Mouse (Mus musculus): ENCODE results near the gene Rnf41.

Gene Rnf41

DNA sequence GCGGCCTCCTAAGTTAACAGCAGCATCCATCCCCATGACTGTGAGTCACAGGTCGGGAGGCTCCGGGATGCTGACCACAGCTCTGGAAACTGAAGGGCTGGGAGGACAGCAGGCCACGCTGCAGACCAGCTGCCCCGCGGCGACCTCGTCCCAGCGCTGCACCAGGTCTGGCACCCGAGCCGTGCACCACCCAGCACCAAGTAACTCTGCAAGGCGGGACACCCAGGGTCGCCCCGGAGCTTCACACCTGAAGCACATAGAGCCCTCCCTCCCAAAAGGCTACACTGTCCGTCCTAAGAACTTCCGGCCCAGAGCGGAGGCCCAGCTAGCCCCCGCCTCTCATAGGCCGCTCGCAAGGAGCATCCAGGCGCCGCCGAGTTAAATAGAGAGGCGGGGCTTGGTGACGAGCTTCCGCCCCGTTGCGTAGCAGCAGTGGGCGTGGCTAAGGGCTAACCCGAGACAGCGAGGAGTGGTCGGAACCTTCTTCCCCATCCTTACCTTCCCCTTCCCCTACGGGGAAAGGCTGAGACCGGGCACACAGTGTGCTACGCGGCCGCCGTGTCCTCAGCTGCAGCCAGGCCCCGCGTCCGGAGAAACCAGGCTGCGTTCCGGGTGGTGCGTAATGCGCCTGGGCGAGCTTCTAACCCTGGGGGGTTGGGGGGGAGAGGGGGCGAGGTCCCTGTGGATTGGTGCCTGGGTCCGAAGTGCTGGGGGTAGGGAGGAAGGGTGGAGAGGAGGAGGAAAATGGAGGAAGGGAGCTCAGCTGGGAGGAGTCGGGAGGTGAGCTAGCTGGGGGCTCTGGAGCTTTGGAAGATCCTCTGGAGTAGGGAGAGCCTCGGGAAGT, at the start of gene Rnf41, which contains the start of gene Nabp2:
Rnf41 (plus strand) TSS at position 447 of the 844 bp plus-strand sequence.
Nabp2 (minus strand) TSS at position 282 of the 844 bp plus-strand sequence.
- DNase-seq (ENCODE audit: low read depth, low spot score) = peak; percentile 99

DNA sequence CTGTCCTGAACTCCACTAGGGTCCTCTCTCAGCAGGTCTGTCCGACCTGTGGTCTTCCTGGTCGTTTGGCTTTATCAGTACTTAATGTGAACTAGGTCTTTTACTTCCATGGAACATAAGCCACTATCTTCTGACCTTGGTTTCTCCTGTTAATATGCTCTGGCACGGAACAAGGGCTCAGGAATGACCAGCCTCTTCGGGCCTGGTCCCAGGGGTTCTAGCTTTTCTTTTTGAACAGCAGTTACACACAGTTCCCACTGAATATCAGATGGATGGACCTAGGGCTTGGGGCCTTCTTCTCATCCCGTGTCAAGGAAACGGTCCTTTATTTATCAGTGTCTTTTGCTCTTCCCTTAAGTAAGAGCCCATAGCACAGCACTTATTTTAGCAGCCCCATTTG, 49.6 kb upstream of the Rnf41 start:
- DNase-seq (ENCODE audit: low read depth, low spot score) = no peak

DNA sequence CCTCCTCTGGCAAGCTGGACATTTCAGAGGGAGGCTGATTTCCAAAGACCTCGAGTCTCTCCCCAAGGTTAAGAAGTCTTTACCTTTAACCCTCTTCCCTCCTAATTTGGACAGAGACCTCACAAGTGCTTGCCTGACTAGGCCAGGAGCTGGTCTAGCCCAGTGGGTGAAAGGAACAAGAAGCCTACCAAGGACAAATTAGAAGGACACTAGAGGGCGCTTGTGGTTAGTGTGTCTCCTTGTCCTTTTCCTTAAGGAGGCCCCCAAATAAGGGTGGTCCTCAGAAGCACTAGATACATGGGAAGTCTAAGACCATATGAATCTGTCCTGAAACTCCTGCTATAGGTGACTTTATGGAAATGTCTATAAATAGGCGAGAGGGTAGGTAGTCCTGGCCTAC, 48.9 kb upstream of the Rnf41 start:
- peak; percentile 59 for DNase-seq (ENCODE audit: low read depth, low spot score)

- no peak for DNase-seq (ENCODE audit: low read depth, low spot score)
These were observed 43.5 kb upstream of the Rnf41 start for GRCm38 (mm10) chr10:128367899-128368401.

DNA sequence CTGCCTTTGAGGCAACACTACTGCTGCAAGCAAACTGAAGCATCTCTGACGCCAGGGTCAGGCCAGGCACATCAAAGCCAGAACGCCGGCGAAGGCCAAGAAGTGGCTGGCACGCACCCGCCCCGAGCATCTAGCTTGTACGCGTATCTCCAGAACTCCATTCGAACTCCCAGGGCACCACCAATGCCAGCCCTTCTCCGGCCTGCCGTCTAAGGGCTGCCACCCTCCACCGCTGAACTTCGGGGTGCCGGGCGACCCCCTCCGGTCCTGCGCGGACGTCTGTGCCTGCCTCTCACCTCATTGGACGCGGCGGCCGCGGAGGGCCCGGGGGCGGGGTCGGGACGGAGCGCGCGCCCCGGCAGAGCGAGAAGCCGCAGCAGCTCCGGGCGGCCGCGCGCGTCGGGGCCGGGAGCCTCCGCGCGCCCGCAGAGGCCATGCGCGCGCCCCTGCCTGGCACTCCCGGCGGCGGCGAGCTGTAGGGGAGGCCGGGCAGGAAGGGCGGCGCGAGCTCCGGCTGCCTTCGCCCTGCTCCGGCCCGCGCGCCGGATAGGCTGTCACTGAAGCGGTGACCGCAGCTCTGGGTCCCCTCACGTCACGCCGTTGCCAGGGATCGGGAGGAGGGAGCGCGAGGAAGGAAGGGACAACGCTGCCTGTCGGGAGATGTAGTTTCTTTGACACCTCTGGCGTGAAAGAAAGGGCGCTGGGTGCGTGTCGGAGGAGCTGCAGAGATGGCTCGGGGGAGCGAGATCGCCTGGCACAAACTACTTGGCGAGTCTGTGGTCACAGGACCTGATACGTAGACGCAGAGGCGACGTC, 42.8 kb upstream of the Rnf41 start, which contains the start of gene Coq10a:
Coq10a (minus strand) TSS at position 596 of the 816 bp plus-strand sequence.
- DNase-seq (ENCODE audit: low read depth, low spot score) = peak; percentile 92

GRCm38 (mm10) chr10:128369218-128369543, 42.3 kb upstream of the Rnf41 start:
- no peak for DNase-seq (ENCODE audit: low read depth, low spot score)

DNA sequence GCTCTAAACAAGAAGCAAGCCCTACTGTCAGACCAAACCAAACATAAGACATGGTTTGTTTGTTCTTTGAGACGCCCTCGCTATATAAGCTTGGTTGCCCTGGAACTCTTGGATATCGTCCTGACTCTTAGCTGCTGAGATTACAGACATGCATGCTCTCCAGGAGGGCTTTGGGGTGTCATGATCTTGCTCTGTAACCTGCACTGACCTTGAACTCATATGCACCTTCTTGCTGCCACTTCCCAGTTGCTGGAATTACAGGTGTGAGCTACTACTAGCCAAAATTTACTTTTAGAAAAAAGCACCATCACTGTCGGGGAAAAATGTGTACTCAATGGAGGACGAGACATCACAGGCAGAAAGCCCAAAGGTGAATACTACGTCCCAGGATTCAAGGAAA, 41.9 kb upstream of the Rnf41 start:
- DNase-seq (ENCODE audit: low read depth, low spot score) = peak; percentile 32

DNA sequence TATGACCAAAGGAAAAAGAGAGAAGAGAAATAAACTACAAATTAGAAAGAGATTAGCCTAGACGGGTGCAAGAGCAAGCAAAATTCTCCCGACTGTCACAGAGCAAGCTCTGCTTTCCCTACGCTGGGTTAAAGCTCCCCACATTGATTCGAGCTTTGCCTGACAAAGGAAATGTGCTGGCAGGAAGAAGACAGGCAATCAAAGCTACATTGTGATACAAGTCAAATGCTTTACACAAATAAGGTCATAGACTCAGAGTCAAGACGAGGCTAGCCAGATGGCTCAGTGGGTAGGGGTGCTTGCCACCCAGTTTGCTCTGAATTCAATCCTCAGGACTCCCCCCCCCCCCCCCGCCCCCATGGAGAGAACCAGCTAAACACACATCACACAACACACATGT, 41.4 kb upstream of the Rnf41 start:
- peak; percentile 72 for DNase-seq (ENCODE audit: low read depth, low spot score)

GRCm38 (mm10) chr10:128370601-128371000, 40.9 kb upstream of the Rnf41 start:
- DNase-seq (ENCODE audit: low read depth, low spot score) = peak; percentile 76

GRCm38 (mm10) chr10:128372142-128372541, 39.3 kb upstream of the Rnf41 start:
- peak; percentile 23 for DNase-seq (ENCODE audit: low read depth, low spot score)

- DNase-seq (ENCODE audit: low read depth, low spot score) = peak; percentile 63
These were observed 38.3 kb upstream of the Rnf41 start for GRCm38 (mm10) chr10:128372989-128373748.

DNA sequence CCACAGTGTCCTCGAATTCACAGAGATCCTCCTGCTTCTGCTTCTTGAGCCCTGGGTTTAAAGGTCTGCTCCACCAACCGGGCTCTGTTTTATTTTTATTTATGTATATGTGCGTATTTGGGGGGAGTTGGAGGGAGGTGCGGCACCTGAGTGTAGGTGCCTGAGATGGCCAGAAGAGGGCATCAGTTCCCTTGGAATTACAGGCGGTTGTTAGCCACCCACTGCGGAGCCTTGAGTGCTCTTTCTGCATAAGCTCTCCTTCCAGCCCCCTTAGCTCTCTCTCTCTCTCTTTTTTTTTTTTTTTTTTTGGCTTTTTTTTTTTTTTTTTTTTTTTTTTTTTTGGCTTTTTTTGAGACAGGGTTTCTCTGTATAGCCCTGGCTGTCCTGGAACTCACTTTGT, 37.1 kb upstream of the Rnf41 start:
- DNase-seq (ENCODE audit: low read depth, low spot score) = peak; percentile 92

- DNase-seq (ENCODE audit: low read depth, low spot score) = no peak
These were observed 35.4 kb upstream of the Rnf41 start for GRCm38 (mm10) chr10:128376099-128376454.

GRCm38 (mm10) chr10:128376455-128377211, 34.8 kb upstream of the Rnf41 start, which contains the start of gene Ankrd52:
TSS of gene Ankrd52 (plus strand) at chr10:128377115.
- peak; percentile 69 for DNase-seq (ENCODE audit: low read depth, low spot score)

DNA sequence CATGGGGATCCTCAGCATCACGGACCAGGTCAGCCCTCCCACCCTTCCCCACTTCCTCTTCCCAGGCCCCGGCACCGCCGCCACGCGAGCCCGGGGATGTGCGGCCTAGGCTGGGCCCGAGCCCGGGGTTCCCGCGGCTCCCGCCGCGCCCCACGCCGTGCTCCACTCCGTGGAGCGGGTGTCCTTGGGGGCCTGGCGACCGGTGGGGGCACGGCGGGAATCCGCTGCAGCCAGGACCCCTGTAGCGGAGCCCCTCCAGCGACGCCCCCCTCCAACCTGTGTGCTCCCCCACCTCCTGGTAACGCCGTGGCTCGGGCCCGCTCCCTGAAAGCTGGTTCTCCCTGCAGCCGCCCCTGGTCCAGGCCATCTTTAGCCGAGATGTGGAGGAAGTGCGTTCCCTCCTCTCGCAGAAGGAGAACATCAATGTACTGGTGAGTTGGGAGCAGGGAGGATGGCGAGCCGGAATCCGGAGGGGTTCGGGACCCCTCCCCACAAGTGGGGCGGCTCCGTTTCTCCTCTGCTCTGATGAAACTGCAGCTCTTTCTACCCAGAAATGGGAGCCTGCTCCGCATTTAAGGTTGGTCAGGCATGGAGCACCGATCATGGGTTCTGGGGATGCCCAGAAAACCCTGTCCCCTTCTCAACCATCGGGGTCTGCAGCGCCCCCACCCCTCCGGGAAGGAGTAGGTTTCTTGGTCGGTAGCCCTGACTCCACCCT, 34.1 kb upstream of the Rnf41 start:
- DNase-seq (ENCODE audit: low read depth, low spot score) = peak; percentile 62

DNA sequence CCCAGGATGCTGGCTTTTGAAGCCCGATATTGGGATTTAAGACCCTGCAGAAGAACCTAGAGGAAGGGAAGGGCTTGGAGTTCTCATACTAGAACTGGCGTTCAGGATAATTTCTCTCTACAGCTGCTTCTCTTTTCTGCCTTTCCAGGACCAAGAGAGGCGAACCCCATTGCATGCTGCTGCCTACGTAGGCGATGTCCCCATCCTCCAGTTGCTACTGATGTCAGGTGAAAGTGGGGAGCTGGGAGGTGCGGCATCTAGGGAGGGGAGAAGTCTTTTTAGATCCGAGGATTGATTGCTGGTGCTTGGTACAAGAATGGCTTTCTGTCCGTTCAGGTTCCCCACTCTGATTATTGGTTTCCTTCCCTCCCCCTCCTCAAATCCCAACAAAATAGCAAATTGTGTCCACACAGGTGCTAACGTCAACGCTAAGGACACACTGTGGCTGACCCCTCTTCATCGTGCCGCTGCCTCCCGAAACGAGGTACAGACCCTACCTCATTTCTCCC, 33.5 kb upstream of the Rnf41 start:
- DNase-seq (ENCODE audit: low read depth, low spot score) = no peak

DNA sequence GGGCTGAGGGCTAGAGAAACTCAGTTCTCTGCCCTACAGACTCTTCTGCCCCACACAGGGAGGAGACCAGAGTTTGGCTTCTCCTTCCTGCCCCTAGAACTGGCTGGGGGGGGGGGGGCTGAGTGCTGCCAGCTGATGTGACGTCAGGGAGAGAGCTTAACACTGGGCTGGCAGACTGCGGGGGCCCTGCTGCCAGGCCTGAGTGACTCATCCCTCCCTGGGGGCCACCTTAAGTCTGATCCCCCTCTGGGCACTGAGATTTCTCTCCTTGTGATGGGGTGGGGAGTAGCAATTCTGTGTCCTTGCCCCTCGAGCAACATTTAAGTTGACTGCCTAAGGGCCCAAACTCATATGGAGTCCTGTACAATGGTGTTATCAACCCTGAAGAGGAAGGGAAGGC, 33.0 kb upstream of the Rnf41 start:
- DNase-seq (ENCODE audit: low read depth, low spot score) = no peak

DNA sequence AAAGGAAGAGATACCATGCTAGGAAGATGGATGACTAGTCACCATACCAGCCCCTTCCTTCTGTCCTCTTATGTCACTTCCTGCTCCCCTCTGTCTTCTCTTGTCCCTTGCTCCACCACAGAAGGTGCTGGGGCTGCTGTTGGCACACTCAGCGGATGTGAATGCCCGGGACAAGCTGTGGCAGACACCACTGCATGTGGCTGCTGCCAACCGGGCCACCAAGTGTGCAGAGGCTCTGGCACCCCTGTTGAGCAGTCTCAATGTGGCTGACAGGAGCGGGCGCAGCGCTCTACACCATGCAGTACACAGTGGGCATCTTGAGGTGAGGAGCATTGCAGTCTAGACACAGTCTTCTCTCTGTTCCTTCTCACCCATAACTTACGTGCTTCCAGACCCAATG, 32.2 kb upstream of the Rnf41 start:
- no peak for DNase-seq (ENCODE audit: low read depth, low spot score)

DNA sequence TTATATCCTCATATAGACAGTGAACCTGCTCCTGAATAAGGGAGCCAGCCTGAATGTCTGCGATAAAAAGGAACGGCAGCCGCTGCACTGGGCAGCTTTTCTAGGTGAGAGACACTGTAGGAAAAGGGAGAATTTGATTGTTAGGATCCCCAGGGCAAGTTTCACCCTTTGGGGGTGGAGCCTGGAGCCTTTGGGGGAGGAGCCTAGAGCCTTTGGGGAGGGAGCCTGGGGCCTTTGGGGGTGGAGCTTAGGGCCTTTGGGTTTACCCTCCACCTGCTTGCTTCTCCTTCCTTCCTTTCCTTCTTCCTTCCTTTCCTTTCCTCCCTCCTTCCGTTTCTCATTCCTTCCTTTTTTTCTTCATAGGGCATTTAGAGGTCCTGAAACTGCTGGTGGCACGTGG, 30.9 kb upstream of the Rnf41 start:
- DNase-seq (ENCODE audit: low read depth, low spot score) = peak; percentile 80

DNA sequence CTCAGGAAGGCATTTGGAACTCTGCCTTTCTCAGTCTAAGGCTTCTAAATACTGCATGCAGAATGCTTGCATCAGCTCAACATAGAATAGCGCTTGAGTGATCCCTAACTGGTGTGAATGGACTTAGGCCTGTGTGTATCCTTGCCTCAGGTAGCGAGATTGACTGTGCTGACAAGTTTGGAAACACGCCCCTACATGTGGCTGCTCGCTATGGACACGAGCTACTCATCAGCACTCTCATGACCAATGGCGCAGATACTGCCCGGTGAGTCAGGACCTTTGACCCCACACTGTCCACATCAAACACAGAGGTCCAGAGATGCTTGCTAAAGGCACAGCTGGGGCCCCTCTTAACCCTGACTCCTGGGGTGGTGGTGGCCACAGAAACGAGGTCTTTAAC, 29.0 kb upstream of the Rnf41 start:
- no peak for DNase-seq (ENCODE audit: low read depth, low spot score)

Measured in R1 (cell line).